Mouse (Mus musculus): ENCODE results near the gene Paqr7.

DNA sequence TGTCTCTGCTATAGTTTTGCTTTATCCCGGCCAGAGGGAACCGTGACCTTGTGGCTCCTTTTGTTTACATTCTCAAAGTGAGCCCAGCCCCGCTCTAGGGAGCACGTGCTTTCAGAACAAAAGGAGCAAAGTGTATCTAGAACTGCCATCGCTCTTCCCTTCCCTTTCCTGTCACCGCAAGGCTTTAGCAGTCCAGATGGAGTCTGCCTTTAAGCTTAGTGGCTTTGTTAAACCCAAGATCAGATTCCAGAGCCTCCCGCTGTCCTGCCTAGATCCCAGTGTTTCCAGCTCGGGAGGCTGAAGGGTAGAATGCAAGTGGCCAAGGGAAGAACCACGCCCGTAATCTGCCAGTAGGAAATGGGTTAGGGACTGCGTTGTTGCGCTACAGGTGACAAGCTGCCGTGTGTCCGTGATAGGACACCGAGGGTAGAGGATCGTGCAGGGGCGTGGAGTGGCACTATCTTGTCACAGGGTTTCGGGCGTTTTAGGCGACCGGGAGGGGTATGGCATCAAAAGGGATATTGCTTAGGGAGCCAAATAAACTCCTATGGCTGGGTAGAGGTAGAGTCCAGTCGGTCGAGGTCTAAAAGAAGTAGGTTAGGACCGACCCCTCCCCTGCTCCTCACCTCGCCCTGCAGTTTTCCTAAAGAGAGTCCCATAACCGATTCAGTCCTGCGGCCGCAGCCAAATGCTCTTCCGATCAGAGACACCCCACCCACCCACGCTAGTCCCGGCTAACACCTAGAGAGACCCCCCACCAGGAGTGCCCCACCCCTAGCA lies 28.9 kb upstream of the Paqr7 start:
- no peak for TF ChIP-seq TAL1 (IDR thresholded peaks at IDR 0.05; ENCODE audit: low read length)
- no peak for TF ChIP-seq GATA1 (IDR thresholded peaks at IDR 0.05; ENCODE audit: low read length)

Measured in erythroblast, embryonic 14.5 days (primary cell).